Mouse (Mus musculus) neural tube, embryonic 11.5 days (tissue): ENCODE data around the gene Coro6. TPM values are rescaled to one million over a fixed set of nuclear protein-coding genes. Genes with fewer than 3 reads are reported as not detected.
A peak's percentile ranks its signal among the peaks of the same experiment; 100 is the strongest.

Source experiments
- ATAC-seq: fragments of 200-750 bp; cut with Nextera tagmentation; 2 replicates; pipeline ENCODE4 v1.8.0; 2017; ENCODE audit warnings: moderate number of reproducible peaks, mild to moderate bottlenecking, moderate TSS enrichment, moderate library complexity; ENCODE audit not compliant: insufficient read depth, low FRiP score, low TSS enrichment
- DNase-seq: peaks from one replicate; pipeline ENCODE4 v3.0.0-alpha.2; 2015; ENCODE audit warnings: low spot score
- H3K27ac ChIP-seq: fragments of 300-500 bp; sonication (generic); 2 replicates; pipeline ENCODE4 v1.5.1; 2014; ENCODE audit warnings: low read depth, mild to moderate bottlenecking, low read length
- H3K27me3 ChIP-seq: fragments of 300-500 bp; sonication (generic); 2 replicates; pipeline ENCODE4 v1.6.1; 2014; ENCODE audit warnings: mild to moderate bottlenecking, low read length, mixed read lengths; ENCODE audit not compliant: control insufficient read depth, insufficient read depth
- H3K36me3 ChIP-seq: fragments of 300-500 bp; sonication (generic); 2 replicates; pipeline ENCODE4 v1.6.1; 2014; ENCODE audit warnings: mild to moderate bottlenecking, low read length, moderate library complexity, mixed read lengths; ENCODE audit not compliant: control insufficient read depth, insufficient read depth
- H3K4me1 ChIP-seq: fragments of 300-500 bp; sonication (generic); 2 replicates; pipeline ENCODE4 v1.6.1; 2014; ENCODE audit warnings: low read length, mixed read lengths; ENCODE audit not compliant: control insufficient read depth, insufficient read depth
- H3K4me2 ChIP-seq: fragments of 300-500 bp; sonication (generic); 2 replicates; pipeline ENCODE4 v1.6.1; 2014; ENCODE audit warnings: low read depth, mild to moderate bottlenecking, moderate library complexity
- H3K4me3 ChIP-seq: fragments of 300-500 bp; sonication (generic); 2 replicates; pipeline ENCODE4 v1.5.1; 2014; ENCODE audit warnings: low read depth, low read length
- H3K9ac ChIP-seq: fragments of 300-500 bp; sonication (generic); 2 replicates; pipeline ENCODE4 v1.6.1; 2014; ENCODE audit warnings: mild to moderate bottlenecking, low read length
- H3K9me3 ChIP-seq: fragments of 300-500 bp; sonication (generic); 2 replicates; pipeline ENCODE4 v1.6.1; 2016; ENCODE audit warnings: low read length; ENCODE audit not compliant: control insufficient read depth
- WGBS: fragments of 180-500 bp; shearing (Covaris S2); extraction: QIAGEN DNeasy Blood & Tissue Kit; methylation state at CpG from one replicate; pipeline ENCODE4 v1.1.7; 2014; 5-methylcytosine and 5-hydroxymethylcytosine counted together
- polyA plus RNA-seq: library from polyadenylated mRNA; unstranded; fragments of >200 nt; fragmentation: Nextera tagmentation; extraction: Ambion mirVana; gene quantifications from 2 replicates; pipeline ENCODE4 v1.2.1, GENCODE M21; 2014

Coro6 gene
- polyA plus RNA-seq, 1 experiment from 2014 or later, result 0.41 TPM

DNA sequence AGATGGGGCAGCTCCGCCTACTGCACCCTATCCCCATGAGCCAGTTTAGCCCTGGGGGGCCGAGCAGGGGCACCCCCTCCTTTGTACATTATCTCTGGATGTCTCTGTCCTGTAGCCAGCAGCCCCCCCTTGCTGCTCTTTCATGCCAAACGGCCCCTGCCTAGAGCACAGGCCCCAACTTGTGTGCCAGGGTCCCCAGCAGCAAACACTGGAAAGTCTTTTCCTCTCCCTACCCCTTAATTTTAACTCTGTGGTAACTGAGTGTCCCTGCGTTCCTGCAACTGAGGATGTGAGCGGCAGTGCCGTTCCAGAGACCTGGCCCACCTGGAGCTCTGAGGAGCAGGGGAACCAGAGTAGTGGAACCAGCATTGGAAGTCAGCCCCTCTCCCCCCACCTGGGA lies 44.7 kb downstream of the Coro6 start:
- H3K27me3 ChIP-seq, result no peaks in the 10 kb centered on the region
- ATAC-seq (no peak), DNase-seq (no peak)
- H3K4me1 ChIP-seq, result 0 out of 2 replicates have a peak, but pooled peaks cover 2% of the 10 kb centered on the region
- H3K9ac ChIP-seq, result no peak overlapping the region
- WGBS, result 91% methylated on average over 6 of the region's 6 CpGs
- no peak overlapping the region for H3K4me3 ChIP-seq
- H3K27ac ChIP-seq, result no peak overlapping the region
- H3K4me2 ChIP-seq, result no peak overlapping the region
- no peaks in the 10 kb centered on the region for H3K9me3 ChIP-seq
- peaks cover 26% of the 10 kb centered on the region for H3K36me3 ChIP-seq

DNA sequence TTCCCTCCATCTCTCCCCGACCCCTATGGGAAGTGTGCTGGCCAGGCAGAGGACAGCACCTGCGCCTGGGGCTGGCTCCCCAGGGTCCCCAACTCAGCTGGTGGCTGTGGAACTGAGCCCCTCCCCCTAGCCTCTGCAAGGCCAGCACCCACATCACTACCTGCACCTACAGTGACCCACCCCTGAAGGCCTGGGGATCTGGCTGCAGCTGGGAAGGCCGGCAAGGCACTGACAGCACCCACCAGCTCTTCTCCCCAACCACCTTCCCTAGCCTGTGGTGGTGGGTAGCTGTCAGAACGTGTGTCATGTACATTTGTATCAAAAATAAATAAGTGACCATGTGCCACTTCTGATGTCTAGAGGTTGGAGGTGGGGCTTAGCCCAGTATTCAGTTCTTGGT lies 45.2 kb downstream of the Coro6 start:
- Histone ChIP-seq H3K36me3 (peaks cover 26% of the 10 kb centered on the region), H3K9ac (no peak overlapping the region), H3K27me3 (no peaks in the 10 kb centered on the region), H3K4me1 (0 out of 2 replicates have a peak, but pooled peaks cover 5% of the 10 kb centered on the region), H3K9me3 (no peaks in the 10 kb centered on the region), H3K4me2 (no peak overlapping the region), H3K4me3 (no peak overlapping the region), H3K27ac (no peak overlapping the region)
- 68% methylated on average over 4 of the region's 4 CpGs for WGBS
- ATAC-seq (no peak), DNase-seq (no peak)

DNA sequence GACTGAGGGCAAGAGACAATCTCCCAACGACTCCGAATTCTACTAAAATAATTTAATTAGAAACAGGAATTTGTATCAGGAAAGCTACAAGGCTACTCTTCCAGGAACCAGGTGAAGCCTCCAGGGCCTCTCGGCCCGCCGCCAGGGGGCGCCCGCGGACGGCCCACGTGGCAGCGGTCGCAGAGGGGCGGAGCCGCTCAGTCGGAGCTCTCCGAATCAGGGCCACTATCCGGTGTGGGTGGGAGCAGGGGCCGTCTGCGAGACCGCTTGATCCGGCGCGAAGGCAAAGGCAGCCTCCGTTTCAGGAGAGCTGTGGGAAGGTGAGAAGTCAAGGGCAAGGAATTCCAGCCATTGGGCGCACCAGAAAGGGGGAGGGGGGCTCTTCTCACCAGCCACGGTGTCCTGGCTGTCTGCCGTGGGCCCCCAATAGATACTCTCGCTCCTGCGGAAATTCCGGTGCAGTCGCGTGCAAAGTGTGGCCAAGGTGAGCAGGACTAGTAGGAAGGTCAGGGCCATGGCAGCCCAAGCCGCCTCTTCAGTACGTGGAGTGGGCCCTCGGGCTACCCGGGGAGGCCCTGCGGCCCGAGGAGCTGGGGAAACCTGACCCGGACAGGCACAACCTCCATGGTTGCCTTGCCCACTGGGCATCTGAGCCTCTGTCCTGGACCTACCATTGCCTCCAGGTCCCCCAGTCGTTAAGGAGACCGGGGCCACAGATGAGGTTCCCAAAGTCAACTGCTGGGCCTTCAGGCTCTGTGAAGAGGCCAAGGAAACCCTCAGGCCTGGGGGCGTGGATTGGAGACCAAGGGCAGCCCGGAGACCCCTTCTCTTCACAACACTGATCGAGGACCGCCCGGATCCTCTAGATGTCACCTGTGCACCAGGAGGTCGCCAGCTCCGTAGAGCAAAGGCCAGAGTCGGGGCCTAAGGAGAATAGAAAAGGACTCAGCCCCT lies 46.1 kb downstream of the Coro6 start:
- ATAC-seq, result peak; percentile 42; the same call in 1 of the 2 replicates
- Histone ChIP-seq H3K4me2 (peak overlapping the region; percentile 30), H3K27ac (no peak overlapping the region), H3K27me3 (no peaks in the 10 kb centered on the region), H3K4me3 (peak overlapping the region; percentile 18; the same call in 1 of the 2 replicates), H3K9ac (0 out of 2 replicates have a peak overlapping the region, but pooled peaks have one; percentile 35), H3K9me3 (no peaks in the 10 kb centered on the region), H3K4me1 (0 out of 2 replicates have a peak, but pooled peaks cover 5% of the 10 kb centered on the region), H3K36me3 (peaks cover 17% of the 10 kb centered on the region)
- DNase-seq, result peak; percentile 87
- 20% methylated on average over 48 of the region's 49 CpGs for WGBS

DNA sequence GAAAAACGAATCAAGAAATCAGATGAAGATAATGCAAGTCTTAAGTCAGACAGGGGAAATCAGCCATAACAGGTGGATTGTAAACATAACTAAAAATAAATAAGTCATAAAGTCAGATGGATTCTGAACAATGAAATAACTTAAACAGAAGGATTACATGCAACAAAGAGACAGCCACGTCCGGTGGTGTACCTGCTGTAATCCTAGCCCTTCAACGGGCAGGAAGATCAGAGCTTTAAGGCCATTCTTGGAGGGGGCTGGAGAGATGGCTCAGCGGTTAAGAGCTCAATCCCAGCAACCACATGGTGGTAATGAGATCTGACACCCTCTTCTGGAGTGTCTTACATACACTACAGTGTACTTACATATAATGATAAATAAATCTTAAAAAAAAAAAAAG lies 49.1 kb downstream of the Coro6 start:
- Histone ChIP-seq H3K4me1 (peaks cover 26% of the 10 kb centered on the region), H3K9ac (no peak overlapping the region), H3K9me3 (no peaks in the 10 kb centered on the region), H3K36me3 (peaks cover 8% of the 10 kb centered on the region), H3K4me3 (no peak overlapping the region), H3K27ac (no peak overlapping the region), H3K4me2 (no peak overlapping the region), H3K27me3 (peaks cover 6% of the 10 kb centered on the region)
- 90% methylated on average over 5 of the region's 5 CpGs for WGBS
- ATAC-seq (no peak), DNase-seq (no peak)

DNA sequence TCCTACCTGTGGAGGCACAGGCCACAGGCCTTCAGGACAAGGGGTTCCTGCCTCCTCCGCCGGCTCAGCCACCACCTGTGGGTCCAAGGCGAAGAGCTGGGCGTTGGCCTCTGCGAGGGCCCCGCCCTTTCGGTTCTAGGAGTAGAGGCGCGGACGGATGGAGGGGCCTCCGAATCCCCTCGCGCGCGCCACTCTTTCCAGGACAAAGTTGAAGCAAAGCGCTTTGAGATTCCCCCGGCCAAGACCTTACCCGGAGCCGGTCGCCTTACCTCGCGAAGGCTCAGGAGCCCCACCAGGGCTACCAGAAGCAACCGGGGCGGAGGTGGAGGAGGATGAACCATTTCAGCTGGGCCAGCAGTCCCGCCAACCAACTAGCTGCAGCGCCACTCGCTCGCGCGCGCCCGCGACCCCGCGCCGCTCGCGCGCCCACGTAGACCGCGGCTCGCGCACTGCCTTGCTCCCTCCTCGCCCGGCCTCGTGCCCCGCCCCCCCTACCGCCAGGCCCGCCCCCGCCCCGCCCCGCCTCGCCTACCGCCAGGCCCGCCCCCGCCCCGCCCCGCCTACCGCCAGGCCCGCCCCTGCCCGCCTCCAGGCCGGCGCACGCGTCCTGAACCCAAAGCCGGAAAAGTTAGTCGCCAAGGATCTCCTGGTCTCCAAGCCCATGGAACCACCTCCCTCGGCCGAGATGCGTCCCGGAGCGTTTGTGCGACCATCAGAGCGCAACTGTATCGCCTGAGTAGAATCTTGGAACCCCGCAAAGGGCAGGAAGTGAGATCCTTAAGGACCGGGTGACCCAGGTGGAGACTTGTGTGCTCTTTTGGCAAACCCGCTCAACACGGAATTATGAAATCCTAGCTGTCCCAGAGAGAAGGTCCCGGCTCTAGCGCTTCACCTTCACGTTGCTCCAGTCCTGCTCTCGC lies 50.9 kb downstream of the Coro6 start:
- H3K9ac ChIP-seq, result peak overlapping the region; percentile 65
- peaks cover 2% of the 10 kb centered on the region; the same call in 1 of the 2 replicates for H3K36me3 ChIP-seq
- peak; percentile 43 for ATAC-seq
- under 1% methylated on average over 72 of the region's 84 CpGs for WGBS
- H3K27ac ChIP-seq, result no peak overlapping the region
- H3K4me1 ChIP-seq, result peaks cover 29% of the 10 kb centered on the region
- H3K4me2 ChIP-seq, result peak overlapping the region; percentile 88
- peak overlapping the region; percentile 57 for H3K4me3 ChIP-seq
- DNase-seq, result peak; percentile 92
- H3K27me3 ChIP-seq, result peaks cover 6% of the 10 kb centered on the region
- H3K9me3 ChIP-seq, result no peaks in the 10 kb centered on the region

DNA sequence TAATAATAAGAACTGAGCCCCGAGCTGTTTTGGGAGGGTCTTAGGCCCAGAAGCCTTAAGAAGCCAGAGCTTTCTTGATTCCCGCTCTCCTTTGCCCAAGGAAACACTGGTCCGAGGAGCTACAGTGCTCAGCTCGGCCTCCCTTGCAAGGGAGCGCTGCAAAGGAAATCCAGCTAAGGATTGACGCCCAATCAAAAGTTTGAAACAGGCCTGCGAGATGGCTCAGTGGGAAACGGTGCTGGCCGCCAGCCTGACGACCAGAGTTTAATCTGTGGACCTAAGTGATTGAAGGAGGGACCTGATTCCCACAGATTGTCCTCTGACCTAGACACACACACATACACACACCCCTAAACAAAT lies 51.6 kb downstream of the Coro6 start:
- Histone ChIP-seq H3K27ac (no peak overlapping the region), H3K9ac (peak overlapping the region; percentile 49; the same call in 1 of the 2 replicates)
- no peak; the same call in 1 of the 2 replicates for ATAC-seq

DNA sequence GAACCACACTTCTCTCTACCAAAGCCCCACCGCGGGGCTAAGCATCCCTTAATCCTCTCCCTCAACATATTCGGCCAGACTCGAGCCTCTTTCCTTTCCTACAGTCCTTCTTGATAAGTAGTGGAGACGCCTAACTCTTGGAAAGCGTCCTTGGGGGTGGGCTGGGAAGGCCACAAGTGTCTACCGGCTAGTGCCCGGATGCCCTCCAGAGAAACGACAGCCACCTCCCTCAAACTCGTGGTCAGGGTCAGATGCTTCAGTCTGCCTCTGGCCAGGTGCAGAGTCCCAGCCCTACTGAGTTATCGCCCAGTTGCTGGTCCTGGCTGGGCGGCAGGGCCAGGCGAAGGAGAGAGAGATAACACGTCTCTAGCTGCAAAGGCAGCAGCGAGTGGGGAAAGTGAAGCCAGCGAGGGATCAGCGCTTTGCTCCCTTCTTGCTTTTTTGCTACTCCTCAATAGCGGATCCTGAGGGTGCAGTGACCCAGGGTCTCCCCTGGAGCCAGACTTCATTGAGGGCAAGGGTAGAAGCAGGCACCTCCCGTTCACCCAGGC lies 52.1 kb downstream of the Coro6 start:
- Histone ChIP-seq H3K27me3 (peaks cover 6% of the 10 kb centered on the region), H3K9me3 (no peaks in the 10 kb centered on the region), H3K4me2 (peak overlapping the region; percentile 88), H3K4me3 (peak overlapping the region; percentile 43), H3K4me1 (peaks cover 27% of the 10 kb centered on the region), H3K9ac (peak overlapping the region; percentile 51), H3K27ac (no peak overlapping the region), H3K36me3 (peaks cover 2% of the 10 kb centered on the region; the same call in 1 of the 2 replicates)
- DNase-seq, result no peak
- ATAC-seq, result no peak
- 2% methylated on average over 19 of the region's 19 CpGs for WGBS

More for the DNA sequence above, 51.6 kb downstream of the Coro6 start:
- Histone ChIP-seq H3K27me3 (peaks cover 6% of the 10 kb centered on the region), H3K36me3 (peaks cover 2% of the 10 kb centered on the region; the same call in 1 of the 2 replicates), H3K4me3 (peak overlapping the region; percentile 57), H3K9me3 (no peaks in the 10 kb centered on the region), H3K4me2 (peak overlapping the region; percentile 88), H3K4me1 (peaks cover 27% of the 10 kb centered on the region)
- 4% methylated on average over 10 of the region's 10 CpGs for WGBS
- no peak for DNase-seq
